ENCODE assay signal across 31 mouse cellular contexts in genomic region chr6:115210187-115210586, GRCm38 (mm10). TPM values are rescaled to one million over a fixed set of nuclear protein-coding genes. Genes with fewer than 3 reads are reported as not detected.
DNase-seq lines count a peak whose midpoint lies in the region; ATAC-seq lines count a peak whose summit lies in the region.
"Had no signal": no experiment of that assay in that cellular context is flagged by ENCODE, and none has a peak within 500 bp of the region (broad histone marks: within the 10 kb centered on the region; RNA-seq: fewer than 3 reads in every experiment).

No protein-coding gene starts in this region.

- ATAC-seq in heart, embryonic 16.5 days (replicated peaks; ENCODE audit: extremely low read depth, insufficient read depth, low FRiP score) = no peak
- ATAC-seq in midbrain, embryonic 11.5 days (ENCODE audit: low FRiP score) = no peak
- ATAC-seq in midbrain, embryonic 13.5 days = no peak
- ATAC-seq: forebrain, embryonic 16.5 days; intestine, embryonic 16.5 days had no signal

- H3K4me1 ChIP-seq in heart, embryonic 16.5 days (ENCODE audit: control insufficient read depth, insufficient read depth, low read length) = peaks cover 3% of the 10 kb centered on the region; the same call in 1 of the 2 replicates
- H3K4me1 ChIP-seq in midbrain, embryonic 11.5 days (ENCODE audit: control insufficient read depth, insufficient read depth, low read length) = no peaks in the 10 kb centered on the region
- H3K4me1 ChIP-seq in midbrain, embryonic 13.5 days (replicated peaks) = no peaks in the 10 kb centered on the region
- H3K4me1 ChIP-seq: hindbrain, embryonic 15.5 days had no signal

- H3K27me3 ChIP-seq in heart, embryonic 16.5 days (ENCODE audit: control insufficient read depth, insufficient read depth, low read length) = peaks cover 3% of the 10 kb centered on the region; the same call in 1 of the 2 replicates
- H3K27me3 ChIP-seq in midbrain, embryonic 11.5 days (ENCODE audit: control insufficient read depth, insufficient read depth, low read length) = no peaks in the 10 kb centered on the region
- no peaks in the 10 kb centered on the region for H3K27me3 ChIP-seq in midbrain, embryonic 13.5 days
- H3K27me3 ChIP-seq: hindbrain, embryonic 15.5 days; limb, embryonic 13.5 days; neural tube, embryonic 12.5 days had no signal

- DNase-seq in cerebellum, adult 9-10 months = peak; percentile 60
- no peak for DNase-seq in cerebellum, adult 11 months
- no peak for DNase-seq in heart, adult 18-20 months
- peak; percentile 57 for DNase-seq in midbrain, embryonic 11.5 days (ENCODE audit: low spot score, missing footprints)
- DNase-seq in brain, adult 2 months (ENCODE audit: low read depth, low spot score) = peak; percentile 80
- no peak for DNase-seq in natural killer cell, adult 2 months (ENCODE audit: low spot score in 2 of 2)
- DNase-seq: adrenal gland, postnatal 14 days; cerebellum, postnatal 14 days; gastrocnemius, postnatal 10 days; heart, adult 2 months; kidney, adult 9 months; kidney, postnatal 14 days; liver, embryonic 13.5 days; midbrain, embryonic 14.5 days; thymus, postnatal 25 days had no signal

- no peak overlapping the region for H3K9ac ChIP-seq in heart, embryonic 16.5 days (ENCODE audit: low read length)
- H3K9ac ChIP-seq in midbrain, embryonic 11.5 days (ENCODE audit: low read length) = no peak overlapping the region
- H3K9ac ChIP-seq in midbrain, embryonic 13.5 days (replicated peaks) = no peak overlapping the region
- H3K9ac ChIP-seq: hindbrain, embryonic 15.5 days; limb, embryonic 13.5 days; liver, embryonic 13.5 days; lung, embryonic 14.5 days; neural tube, embryonic 12.5 days had no signal

- no peak overlapping the region for H3K4me2 ChIP-seq in heart, embryonic 16.5 days (ENCODE audit: low read depth, low read length)
- H3K4me2 ChIP-seq in midbrain, embryonic 11.5 days = no peak overlapping the region
- no peak overlapping the region for H3K4me2 ChIP-seq in midbrain, embryonic 13.5 days (replicated peaks)
- H3K4me2 ChIP-seq: hindbrain, embryonic 15.5 days; limb, embryonic 13.5 days; liver, embryonic 13.5 days; lung, embryonic 14.5 days; neural tube, embryonic 12.5 days had no signal

- 54% methylated on average over 2 of the region's 2 CpGs for WGBS in heart, embryonic 16.5 days
- 89% methylated on average over 2 of the region's 2 CpGs for WGBS in midbrain, embryonic 11.5 days
- 86% methylated on average over 2 of the region's 2 CpGs for WGBS in midbrain, embryonic 13.5 days

- no peaks in the 10 kb centered on the region for H3K36me3 ChIP-seq in heart, embryonic 16.5 days (ENCODE audit: control insufficient read depth, insufficient read depth)
- H3K36me3 ChIP-seq in midbrain, embryonic 11.5 days (ENCODE audit: control insufficient read depth, insufficient read depth, low read length) = no peaks in the 10 kb centered on the region
- H3K36me3 ChIP-seq in midbrain, embryonic 13.5 days = no peaks in the 10 kb centered on the region
- H3K36me3 ChIP-seq: forebrain, embryonic 10.5 days; hindbrain, embryonic 15.5 days; limb, embryonic 13.5 days; liver, embryonic 13.5 days; neural tube, embryonic 12.5 days had no signal

- no peaks in the 10 kb centered on the region for H3K9me3 ChIP-seq in heart, embryonic 16.5 days (replicated peaks; ENCODE audit: control insufficient read depth, low read length)
- H3K9me3 ChIP-seq in midbrain, embryonic 11.5 days (ENCODE audit: control insufficient read depth, low read length) = no peaks in the 10 kb centered on the region
- no peaks in the 10 kb centered on the region for H3K9me3 ChIP-seq in midbrain, embryonic 13.5 days
- H3K9me3 ChIP-seq: forebrain, embryonic 10.5 days; hindbrain, embryonic 15.5 days; limb, embryonic 13.5 days; liver, embryonic 13.5 days; neural tube, embryonic 12.5 days had no signal

- H3K4me3 ChIP-seq in heart, embryonic 16.5 days (ENCODE audit: low read length) = no peak overlapping the region
- no peak overlapping the region for H3K4me3 ChIP-seq in midbrain, embryonic 11.5 days (ENCODE audit: low read depth, low read length)
- H3K4me3 ChIP-seq in midbrain, embryonic 13.5 days (replicated peaks) = no peak overlapping the region
- H3K4me3 ChIP-seq: forebrain, embryonic 10.5 days; heart, adult 2 months; hindbrain, embryonic 15.5 days; limb, embryonic 13.5 days; liver, embryonic 13.5 days; neural tube, embryonic 12.5 days had no signal

- peak overlapping the region; percentile 31; the same call in 1 of the 2 replicates for H3K27ac ChIP-seq in heart, embryonic 16.5 days (ENCODE audit: low read length)
- H3K27ac ChIP-seq in midbrain, embryonic 11.5 days (ENCODE audit: low read depth, low read length) = no peak overlapping the region
- no peak overlapping the region for H3K27ac ChIP-seq in midbrain, embryonic 13.5 days
- H3K27ac ChIP-seq: forebrain, embryonic 10.5 days; heart, adult 2 months; hindbrain, embryonic 15.5 days; limb, embryonic 13.5 days; liver, embryonic 13.5 days; neural tube, embryonic 12.5 days had no signal

RNA-seq across cellular contexts. Expression of gene Gm17482, which starts 17.0 kb away (rescaled TPM):
- polyA plus RNA-seq in heart, embryonic 16.5 days (2015; fragmentation: Nextera tagmentation; extraction: Ambion mirVana) = not detected in 2 replicates
- not detected for total RNA-seq in heart, adult 18-20 months (2021)
- polyA plus RNA-seq in midbrain, embryonic 11.5 days (2014; fragmentation: Nextera tagmentation; extraction: Ambion mirVana) = not detected in 2 replicates
- not detected in 2 replicates for polyA plus RNA-seq in midbrain, embryonic 13.5 days (2015; fragmentation: Nextera tagmentation; extraction: Ambion mirVana)
- total RNA-seq: adrenal gland, postnatal 14 days; gastrocnemius, postnatal 10 days; heart, adult 2 months; hematopoietic stem cell, adult 5-6 weeks; layer of hippocampus, adult 18-20 months; left cerebral cortex, adult 8-10 months; megakaryocyte, adult 5-6 weeks had no signal
- polyA plus RNA-seq: brain, embryonic 14.5 days; embryonic facial prominence, embryonic 11.5 days; forebrain, embryonic 10.5 days; forebrain, embryonic 16.5 days; heart, adult 2 months; heart, postnatal 0 days; hindbrain, embryonic 15.5 days; intestine, embryonic 16.5 days; limb, embryonic 13.5 days; liver, embryonic 13.5 days; lung, embryonic 14.5 days; midbrain, embryonic 14.5 days; neural tube, embryonic 12.5 days had no signal

RNA-seq across cellular contexts. Expression of gene Timp4, which starts 41.8 kb away (rescaled TPM):
- polyA plus RNA-seq in heart, embryonic 16.5 days (2015; fragmentation: Nextera tagmentation; extraction: Ambion mirVana) = 1.1 and 1.3 TPM in 2 replicates
- total RNA-seq in heart, adult 18-20 months (2021) = 10 to 100 TPM; 41.9 to 50.3 TPM
- 0.05 and 0.06 TPM in 2 replicates for polyA plus RNA-seq in midbrain, embryonic 11.5 days (2014; fragmentation: Nextera tagmentation; extraction: Ambion mirVana)
- 2.9 and 3.3 TPM in 2 replicates for polyA plus RNA-seq in midbrain, embryonic 13.5 days (2015; fragmentation: Nextera tagmentation; extraction: Ambion mirVana)
- total RNA-seq: hematopoietic stem cell, adult 5-6 weeks had no signal

Comparison
In these comparisons a context has a peak if more than half of its experiments do, and no peak if none do; other contexts are left out.
1. DNase-seq: peak in cerebellum, adult 9-10 months (single experiment), midbrain, embryonic 11.5 days (single experiment) and brain, adult 2 months (single experiment); none in cerebellum, adult 11 months (single experiment), heart, adult 18-20 months (0 of 2) and natural killer cell, adult 2 months (0 of 2).